Mouse (Mus musculus) small intestine, adult 2 months (tissue): ENCODE results near the gene Syt6.

Experiments used
- CTCF ChIP-seq: fragments of 200-500 bp; IDR thresholded peaks from 2 replicates; pipeline ENCODE4 v1.5.1; 2012; ENCODE audit warnings: low read depth, mild to moderate bottlenecking, control low read depth, inconsistent platforms, low read length, moderate library complexity, mixed read lengths; ENCODE audit not compliant: insufficient replicate concordance, insufficient read length; ENCODE audit errors: extremely low read depth
- POLR2A ChIP-seq: fragments of 200-500 bp; IDR thresholded peaks from 2 replicates; pipeline ENCODE4 v1.6.1; 2012; ENCODE audit warnings: low read depth, mild to moderate bottlenecking, control low read depth, inconsistent platforms, low read length, moderate library complexity

- TF ChIP-seq POLR2A (no peak), CTCF (no peak)
Measured at GRCm38 (mm10) chr3:103526864-103527263, 48.2 kb upstream of the Syt6 start.
